Mouse (Mus musculus): Measurements from ENCODE around the gene Selp.
A peak's percentile ranks its signal among the peaks of the same experiment; 100 is the strongest.

- TF ChIP-seq CTCF (IDR thresholded peaks at IDR 0.05; ENCODE audit: low read depth) = peak; percentile 36
- no peak for TF ChIP-seq EP300 (optimal IDR thresholded peaks at IDR 0.05)
Observed at GRCm38 (mm10) chr1:164151387-164152088, 36.5 kb downstream of the Selp start, which contains the start of gene F5.

Measured in stomach, postnatal 0 days (tissue).